ENCODE assay signal across 21 mouse cellular contexts in genomic region chr1:104315058-104315457, GRCm38 (mm10).
DNase-seq lines count a peak whose midpoint lies in the region; ATAC-seq and TF ChIP-seq lines count a peak whose summit lies in the region.
"Had no signal": no experiment of that assay in that cellular context is flagged by ENCODE, and none has a peak within 500 bp of the region (broad histone marks: within the 10 kb centered on the region; RNA-seq: fewer than 3 reads in every experiment).

No protein-coding gene starts in this region.

- no peak for TF ChIP-seq CTCF in heart, postnatal 0 days (IDR thresholded peaks at IDR 0.05; ENCODE audit: low read depth)

- H3K27ac ChIP-seq in heart, postnatal 0 days (ENCODE audit: low read depth) = no peak overlapping the region
- H3K27ac ChIP-seq: embryonic facial prominence, embryonic 13.5 days; embryonic facial prominence, embryonic 15.5 days; forebrain, embryonic 10.5 days; forebrain, embryonic 12.5 days had no signal

- no peak overlapping the region for H3K4me2 ChIP-seq in heart, postnatal 0 days (ENCODE audit: low read depth, low read length)
- H3K4me2 ChIP-seq: embryonic facial prominence, embryonic 13.5 days; embryonic facial prominence, embryonic 15.5 days; forebrain, embryonic 12.5 days had no signal

- no peak overlapping the region for H3K9ac ChIP-seq in heart, postnatal 0 days (replicated peaks; ENCODE audit: low read depth, low read length)
- H3K9ac ChIP-seq: embryonic facial prominence, embryonic 13.5 days; embryonic facial prominence, embryonic 15.5 days; forebrain, embryonic 12.5 days had no signal

- intact Hi-C loops in heart, postnatal 36 days (cut with DNase I) = no loop called here

- TF ChIP-seq EP300 in heart, postnatal 0 days (IDR thresholded peaks at IDR 0.05; ENCODE audit: low read depth) = no peak

- WGBS in heart, postnatal 0 days = 35% methylated on average over 2 of the region's 2 CpGs

- H3K27me3 ChIP-seq in heart, postnatal 0 days (ENCODE audit: control insufficient read depth, insufficient read depth, low read length) = no peaks in the 10 kb centered on the region
- H3K27me3 ChIP-seq: embryonic facial prominence, embryonic 13.5 days; embryonic facial prominence, embryonic 15.5 days; forebrain, embryonic 12.5 days had no signal

- H3K9me3 ChIP-seq in heart, postnatal 0 days (replicated peaks; ENCODE audit: control insufficient read depth, low read length) = no peaks in the 10 kb centered on the region
- H3K9me3 ChIP-seq: embryonic facial prominence, embryonic 13.5 days; embryonic facial prominence, embryonic 15.5 days; forebrain, embryonic 10.5 days; forebrain, embryonic 12.5 days had no signal

- no peaks in the 10 kb centered on the region for H3K36me3 ChIP-seq in heart, postnatal 0 days (replicated peaks; ENCODE audit: control insufficient read depth, insufficient read depth, low read length)
- H3K36me3 ChIP-seq: embryonic facial prominence, embryonic 13.5 days; embryonic facial prominence, embryonic 15.5 days; forebrain, embryonic 10.5 days; forebrain, embryonic 12.5 days had no signal

- DNase-seq in heart, postnatal 0 days (ENCODE audit: low spot score) = no peak
- no peak for DNase-seq in heart, adult 9 months (ENCODE audit: low spot score in 2 of 2)
- peak; percentile 52 for DNase-seq in heart, postnatal 4 days
- DNase-seq in heart, postnatal 36 days = no peak
- DNase-seq: adrenal gland, adult 2 months; adrenal gland, postnatal 10 days; adrenal gland, postnatal 25 days; cerebellum, adult 11 months; cerebellum, adult 18-20 months; cerebellum, adult 8-10 months; cerebellum, adult 9-11 months; cerebellum, postnatal 14 days; cerebellum, postnatal 36 days; embryo, embryonic 11 days had no signal

- H3K4me1 ChIP-seq in heart, postnatal 0 days (ENCODE audit: control insufficient read depth, insufficient read depth) = no peaks in the 10 kb centered on the region
- H3K4me1 ChIP-seq: embryonic facial prominence, embryonic 13.5 days; embryonic facial prominence, embryonic 15.5 days; forebrain, embryonic 10.5 days; forebrain, embryonic 12.5 days had no signal

- H3K4me3 ChIP-seq in heart, postnatal 0 days (ENCODE audit: low read depth, low read length) = no peak overlapping the region
- H3K4me3 ChIP-seq: embryonic facial prominence, embryonic 13.5 days; embryonic facial prominence, embryonic 15.5 days; erythroblast, embryonic 14.5 days; forebrain, embryonic 10.5 days; forebrain, embryonic 12.5 days had no signal

- peak; percentile 27; the same call in 1 of the 2 replicates for ATAC-seq in heart, postnatal 0 days (ENCODE audit: insufficient read depth, low read depth)
- ATAC-seq: forebrain, embryonic 14.5 days; forebrain, embryonic 16.5 days had no signal
